Mouse (Mus musculus) brain, embryonic 14.5 days (tissue): ENCODE measurements at regions not wholly inside any gene's neighbourhood (a gene's known extent, or its start where the extent isn't known, plus 50 kb on each side); places are given as distances from the start of the nearest gene placed in this dataset.
A peak's percentile ranks its signal among the peaks of the same experiment; 100 is the strongest.
"Not testable (repeated sequence)": the region's sequence is repeated elsewhere in the genome, so short reads cannot be mapped to it uniquely, and the experiment has no call there.

Experiments
- DNase-seq: peaks from one replicate; pipeline ENCODE4 v3.0.0-alpha.2; 2011; ENCODE audit warnings: low read depth
- CTCF ChIP-seq: fragments of 200-500 bp; IDR thresholded peaks from 2 replicates; pipeline ENCODE4 v1.5.1; 2012; ENCODE audit warnings: inconsistent platforms, mild to moderate bottlenecking, moderate library complexity, borderline replicate concordance; ENCODE audit not compliant: insufficient read depth, insufficient read length; ENCODE audit errors: extremely low read depth
- POLR2A ChIP-seq: fragments of 200-500 bp; IDR thresholded peaks from 2 replicates; pipeline ENCODE4 v1.6.1; 2012; ENCODE audit warnings: mild to moderate bottlenecking, inconsistent platforms, borderline replicate concordance; ENCODE audit not compliant: poor library complexity, insufficient read depth, insufficient read length, severe bottlenecking; ENCODE audit errors: extremely low read depth

DNA sequence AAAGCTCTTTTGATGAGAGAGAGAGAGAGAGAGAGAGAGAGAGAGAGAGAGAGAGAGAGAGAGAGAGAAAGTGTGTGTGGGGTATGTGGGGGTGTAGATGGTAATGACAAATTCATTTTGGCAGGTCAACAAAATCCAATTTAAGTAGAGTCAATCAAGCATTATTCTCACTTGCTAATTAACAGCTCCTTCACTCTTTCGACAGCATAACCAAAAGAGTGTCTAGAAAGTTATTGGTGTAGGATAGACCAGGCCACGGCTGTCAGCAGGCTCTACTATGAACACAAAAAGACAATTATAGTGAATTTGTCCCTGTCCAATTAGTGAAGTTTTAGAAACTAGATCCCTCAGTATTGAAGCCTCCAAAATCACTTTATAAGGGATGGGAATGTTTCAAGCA, 378.2 kb downstream of the Pcdh20 start:
- TF ChIP-seq POLR2A (no peak), CTCF (no peak)
- peak; percentile 84 for DNase-seq

DNA sequence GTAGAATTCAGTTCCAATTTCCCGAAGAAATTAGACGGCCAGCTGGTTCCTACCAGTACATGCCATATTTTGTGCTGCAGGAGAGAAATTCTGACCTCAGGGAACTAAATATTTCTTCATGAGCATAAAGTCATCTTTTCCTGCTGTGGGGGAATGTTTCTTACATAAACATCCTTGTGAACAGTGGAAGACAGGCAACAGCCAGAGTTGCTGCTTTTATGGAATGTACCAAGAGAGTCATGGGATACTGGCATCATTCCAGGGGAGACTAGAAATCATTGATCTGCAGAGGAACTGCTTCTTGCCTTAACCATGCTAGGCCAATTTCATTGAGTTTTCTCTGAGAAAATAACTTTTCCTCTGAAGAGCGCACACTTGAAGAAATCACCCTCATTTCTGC, 386.3 kb downstream of the Pcdh20 start:
- peak; percentile 23 for DNase-seq
- TF ChIP-seq CTCF (no peak), POLR2A (no peak)

DNA sequence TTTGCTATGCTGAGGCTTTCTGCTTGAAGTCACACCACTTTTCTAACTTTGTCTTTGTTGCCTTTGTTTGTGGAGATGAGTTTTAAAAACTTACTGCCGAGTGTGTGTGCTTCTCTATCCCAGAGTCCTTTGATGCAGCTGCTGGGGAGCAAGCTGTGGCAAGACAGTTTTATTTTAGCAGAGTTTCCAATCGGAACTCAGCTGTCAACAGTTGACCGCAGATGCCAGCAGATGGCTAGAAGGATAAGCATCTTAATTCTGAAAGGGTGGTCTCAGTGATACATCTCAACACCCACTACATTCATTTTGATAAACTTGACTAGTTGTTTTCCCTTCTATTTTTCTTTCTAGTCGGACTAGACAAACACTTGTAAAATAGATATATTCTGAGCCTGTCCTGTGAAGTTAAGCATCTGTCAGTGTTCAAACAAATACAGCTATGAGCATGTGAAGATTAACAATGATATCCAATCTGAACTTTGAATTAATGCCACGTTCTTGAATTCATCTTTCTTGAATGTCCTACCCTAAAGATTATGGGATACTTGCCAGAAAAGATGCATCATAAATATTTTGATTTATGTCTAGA, 398.2 kb downstream of the Pcdh20 start:
- TF ChIP-seq CTCF (no peak), POLR2A (no peak)
- DNase-seq: no peak

DNA sequence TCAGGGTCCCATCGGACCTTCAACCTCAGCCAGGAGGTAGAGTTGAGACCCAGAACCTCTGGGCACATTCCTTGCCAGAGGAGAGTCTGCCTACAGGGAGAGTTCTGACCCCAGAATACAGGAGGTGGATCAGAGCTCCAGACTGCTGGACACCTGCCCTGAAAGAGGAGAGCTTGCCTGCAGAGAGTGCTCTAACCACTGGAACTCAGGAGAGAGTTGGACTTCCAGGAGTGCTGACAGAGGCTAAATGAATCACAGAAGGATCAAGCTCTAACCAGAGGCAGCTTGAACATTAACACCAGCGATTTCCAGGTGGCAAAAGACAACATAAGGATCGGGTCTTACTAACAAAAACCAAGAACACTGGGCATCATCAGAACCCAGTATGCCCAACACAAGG, 423.6 kb downstream of the Pcdh20 start:
- not testable (repeated sequence) for DNase-seq

DNA sequence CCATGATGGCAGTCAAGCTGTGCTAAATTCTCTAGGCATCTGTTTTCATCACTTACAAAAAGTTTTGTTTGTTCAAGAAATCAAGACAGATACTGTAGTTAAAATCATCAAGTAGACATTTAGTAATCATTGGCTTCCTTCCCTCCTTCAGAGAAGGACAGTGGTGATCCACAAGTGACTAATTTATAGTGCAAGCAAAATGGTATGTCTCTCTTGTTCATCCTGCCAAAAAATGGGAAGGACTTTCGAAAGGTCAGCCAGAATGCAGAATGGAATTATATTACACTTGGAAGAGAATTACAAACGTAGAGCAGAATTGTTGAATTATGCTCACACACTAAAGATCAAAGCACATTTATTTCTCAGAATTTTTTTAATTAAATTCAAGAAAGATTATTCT, 457.3 kb downstream of the Pcdh20 start:
- no peak for TF ChIP-seq POLR2A
- no peak for TF ChIP-seq CTCF
- no peak for DNase-seq

DNA sequence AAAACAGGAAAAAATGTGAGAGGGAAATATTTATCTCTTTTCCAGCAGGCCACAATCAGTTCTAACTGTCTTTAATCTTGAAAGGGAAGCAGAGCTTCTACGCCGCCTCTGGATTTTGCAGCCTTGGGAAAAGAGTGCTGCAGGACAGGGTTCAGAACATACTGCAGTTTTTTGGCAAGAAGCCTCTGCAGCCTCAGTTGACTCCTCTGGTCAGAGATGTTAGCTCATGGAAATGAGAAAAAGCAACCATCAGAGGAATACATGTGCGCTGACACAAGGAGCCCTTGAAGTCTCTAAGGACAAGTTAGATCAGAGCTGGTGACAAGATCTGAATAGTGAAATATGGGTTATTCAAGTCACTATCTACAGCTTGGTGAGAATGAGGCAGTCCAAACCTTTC, 458.0 kb downstream of the Pcdh20 start:
- no peak for DNase-seq
- TF ChIP-seq POLR2A: no peak
- no peak for TF ChIP-seq CTCF

DNA sequence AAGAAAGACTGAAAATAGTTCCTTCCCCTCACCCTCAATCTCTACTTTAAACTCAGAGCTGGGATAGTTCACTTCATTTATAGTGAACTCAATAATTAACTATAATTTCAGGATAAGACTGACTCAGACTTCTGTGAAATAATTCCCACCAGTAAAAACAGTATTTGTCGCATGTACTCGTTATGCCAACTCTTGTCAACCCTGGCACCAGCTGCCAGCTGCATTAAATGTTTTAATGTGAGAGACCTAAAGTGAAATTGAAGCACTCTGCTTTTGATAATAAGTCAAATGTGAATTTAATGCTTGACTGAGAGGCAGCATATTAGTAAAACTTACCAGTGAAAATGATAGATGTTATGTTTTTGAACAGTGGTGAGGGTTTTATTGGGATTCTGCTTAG, 474.6 kb downstream of the Pcdh20 start:
- peak; percentile 57 for DNase-seq

More for the DNA sequence above, 474.6 kb downstream of the Pcdh20 start:
- TF ChIP-seq POLR2A (no peak), CTCF (no peak)
